Comparison of ENCODE assay signal across 8 mouse cellular contexts in genomic region chr19:8662337-8662736, GRCm38 (mm10). TPM values are rescaled to one million over a fixed set of nuclear protein-coding genes. Genes with fewer than 3 reads are reported as not detected.
A peak's percentile ranks its signal among the peaks of the same experiment; 100 is the strongest.
DNase-seq lines count a peak whose midpoint lies in the region; ATAC-seq lines count a peak whose summit lies in the region.

No protein-coding gene starts in this region.

- no peak; the same call in 1 of the 2 replicates for ATAC-seq in erythroblast, adult 5-6 weeks (replicated peaks; ENCODE audit: low FRiP score, poor library complexity, severe bottlenecking)

- H3K27ac ChIP-seq in midbrain, embryonic 10.5 days (replicated peaks): peak overlapping the region; percentile 84

- peak; percentile 72 to 73 for DNase-seq in cerebellum, postnatal 10 days
- DNase-seq in frontal cortex, postnatal 36 days (ENCODE audit: low spot score in 2 of 2): peak; percentile 86 to 89
- DNase-seq in kidney, adult 18-20 months: peak; percentile 62
- peak; percentile 54 for DNase-seq in left cerebral cortex, postnatal 4 days
- DNase-seq in midbrain, embryonic 10.5 days (ENCODE audit: low spot score): peak; percentile 72
- peak; percentile 14 to 30 for DNase-seq in spleen, postnatal 36 days (ENCODE audit: low spot score in 2 of 2)

- H3K4me1 ChIP-seq in erythroblast, embryonic 14.5 days (ENCODE audit: control insufficient read depth): peaks cover 33% of the 10 kb centered on the region
- peaks cover 33% of the 10 kb centered on the region for H3K4me1 ChIP-seq in midbrain, embryonic 10.5 days

- WGBS in midbrain, embryonic 10.5 days: under 1% methylated on average over 11 of the region's 11 CpGs

- no peaks in the 10 kb centered on the region for H3K36me3 ChIP-seq in erythroblast, embryonic 14.5 days (ENCODE audit: control insufficient read depth)
- no peaks in the 10 kb centered on the region for H3K36me3 ChIP-seq in midbrain, embryonic 10.5 days

- H3K27me3 ChIP-seq in erythroblast, embryonic 14.5 days (ENCODE audit: control insufficient read depth): peaks cover 35% of the 10 kb centered on the region
- H3K27me3 ChIP-seq in midbrain, embryonic 10.5 days (ENCODE audit: low read depth, poor library complexity, severe bottlenecking): peaks cover 49% of the 10 kb centered on the region

- intact Hi-C loops in left cerebral cortex, postnatal 4 days (cut with DNase I): no loop called here

- H3K9me3 ChIP-seq in erythroblast, embryonic 14.5 days (ENCODE audit: control insufficient read depth, low read length): no peaks in the 10 kb centered on the region
- H3K9me3 ChIP-seq in midbrain, embryonic 10.5 days (replicated peaks): no peaks in the 10 kb centered on the region

- H3K4me3 ChIP-seq in erythroblast, embryonic 14.5 days (replicated peaks): peak overlapping the region; percentile 44
- H3K4me3 ChIP-seq in midbrain, embryonic 10.5 days: peak overlapping the region; percentile 59

RNA-seq across cellular contexts. Expression of gene Chrm1, which starts 1.3 kb away (rescaled TPM):
- polyA plus RNA-seq in erythroblast, embryonic 14.5 days (2012): 0.01 TPM in 1 of 2 replicates, not detected in the other
- not detected in 2 replicates for total RNA-seq in erythroblast, adult 5-6 weeks (2015; ENCODE audit: low replicate concordance)
- under 0.01 TPM in 1 of 2 replicates, not detected in the other for total RNA-seq in erythroblast, adult 5-6 weeks (2017; ENCODE audit: low replicate concordance)
- total RNA-seq in left cerebral cortex, postnatal 4 days (2021): 10 to 100 TPM; 58.0 to 63.6 TPM
- not detected in 2 replicates for polyA plus RNA-seq in midbrain, embryonic 10.5 days (2016; fragmentation: Nextera tagmentation; extraction: Ambion mirVana)

RNA-seq across cellular contexts. Expression of gene Slc22a6, which starts 44.5 kb away (rescaled TPM):
- not detected in 2 replicates for polyA plus RNA-seq in erythroblast, embryonic 14.5 days (2012)
- total RNA-seq in erythroblast, adult 5-6 weeks (2015; ENCODE audit: low replicate concordance): not detected in 2 replicates
- total RNA-seq in erythroblast, adult 5-6 weeks (2017; ENCODE audit: low replicate concordance): not detected in 2 replicates
- total RNA-seq in left cerebral cortex, postnatal 4 days (2021): 10 to 100 TPM; 12.0 TPM
- 0.06 and 0.47 TPM in 2 replicates for polyA plus RNA-seq in midbrain, embryonic 10.5 days (2016; fragmentation: Nextera tagmentation; extraction: Ambion mirVana)

Comparison
In these comparisons a context has a peak if more than half of its experiments do, and no peak if none do; other contexts are left out.
1. DNase-seq: peak in every context shown above with its lines; median percentile 88 in frontal cortex, postnatal 36 days; 72 in cerebellum, postnatal 10 days; 72 in midbrain, embryonic 10.5 days; 62 in kidney, adult 18-20 months; 54 in left cerebral cortex, postnatal 4 days; 22 in spleen, postnatal 36 days.
2. RNA of gene Chrm1, which starts 1.3 kb away (total RNA-seq): 58.0 to 63.6 TPM in left cerebral cortex, postnatal 4 days; under 0.01 TPM in erythroblast, adult 5-6 weeks; every median in the first group is over 10 times any median in the second.
3. RNA of gene Slc22a6, which starts 44.5 kb away (total RNA-seq): 12.0 TPM in left cerebral cortex, postnatal 4 days; not detected in erythroblast, adult 5-6 weeks; every median in the first group is over 10 times any median in the second.